Mouse (Mus musculus): ENCODE measurements around the gene Med12l.
A peak's percentile ranks its signal among the peaks of the same experiment; 100 is the strongest.

Gene Med12l

GRCm38 (mm10) chr3:59257740-59258664, 252.4 kb downstream of the Med12l start:
- peak; percentile 44 for DNase-seq

- no peak for DNase-seq
These were observed 255.1 kb downstream of the Med12l start for GRCm38 (mm10) chr3:59260745-59261144.

DNA sequence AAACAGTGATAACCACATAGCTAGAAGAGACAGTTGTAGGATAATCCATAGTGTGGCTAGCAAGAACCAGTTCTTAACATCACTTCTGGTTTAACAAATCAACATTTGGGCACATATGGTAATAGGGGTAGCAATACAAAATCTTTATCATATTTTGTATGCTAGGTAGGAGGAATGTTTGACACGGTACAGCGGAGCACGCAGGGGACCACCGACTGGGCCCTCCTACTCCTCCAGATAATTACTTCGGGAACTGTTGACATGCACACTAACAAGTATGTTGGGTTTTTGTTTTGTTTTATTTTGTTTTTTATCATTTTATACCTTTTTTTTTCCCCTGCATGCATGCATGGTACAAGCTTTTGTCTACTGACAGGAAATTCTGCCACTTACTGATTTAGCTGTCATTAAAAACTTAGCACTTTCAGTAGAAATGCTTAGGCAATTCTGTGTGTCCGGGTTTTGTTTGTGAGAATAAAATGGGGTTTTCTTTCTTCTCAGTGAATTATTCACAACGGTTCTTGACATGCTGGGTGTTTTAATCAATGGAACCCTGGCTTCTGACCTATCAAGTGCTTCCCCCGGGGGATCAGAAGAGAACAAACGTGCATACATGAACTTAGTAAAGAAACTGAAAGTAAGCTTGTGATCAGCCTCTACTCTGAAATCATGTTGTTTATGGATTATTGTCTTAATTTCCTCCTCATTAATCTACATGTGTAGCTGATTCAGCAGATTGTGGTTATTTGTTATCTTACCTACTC, 256.3 kb downstream of the Med12l start:
- no peak for DNase-seq

DNA sequence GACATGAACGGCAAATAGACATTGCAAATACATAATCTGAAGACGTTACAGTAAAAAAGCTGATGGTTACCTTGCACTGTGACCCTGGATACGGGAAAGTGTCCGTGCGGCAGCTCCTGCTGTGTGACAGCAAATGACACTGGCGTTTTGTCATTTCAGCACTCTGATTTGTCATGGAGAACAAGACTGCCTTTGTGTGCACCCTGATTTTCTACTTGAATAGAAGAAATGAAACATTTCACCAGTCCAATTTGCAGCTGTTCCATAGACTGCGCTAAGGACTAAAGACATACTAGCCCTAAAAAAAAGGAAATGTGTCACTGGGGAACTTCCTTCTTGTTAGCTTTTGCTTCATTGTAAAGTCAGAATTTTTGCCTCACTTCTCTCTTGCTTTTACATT, 257.1 kb downstream of the Med12l start, which contains the start of gene P2ry12:
TSS of gene P2ry12 (minus strand) at position 168 of the 400 bp plus-strand sequence.
- no peak for DNase-seq

- DNase-seq: no peak
These were observed 257.8 kb downstream of the Med12l start for GRCm38 (mm10) chr3:59263417-59263816.

- no peak for DNase-seq
These were observed 258.4 kb downstream of the Med12l start for GRCm38 (mm10) chr3:59263988-59264387.

GRCm38 (mm10) chr3:59270811-59271210, 265.2 kb downstream of the Med12l start:
- no peak for DNase-seq

DNA sequence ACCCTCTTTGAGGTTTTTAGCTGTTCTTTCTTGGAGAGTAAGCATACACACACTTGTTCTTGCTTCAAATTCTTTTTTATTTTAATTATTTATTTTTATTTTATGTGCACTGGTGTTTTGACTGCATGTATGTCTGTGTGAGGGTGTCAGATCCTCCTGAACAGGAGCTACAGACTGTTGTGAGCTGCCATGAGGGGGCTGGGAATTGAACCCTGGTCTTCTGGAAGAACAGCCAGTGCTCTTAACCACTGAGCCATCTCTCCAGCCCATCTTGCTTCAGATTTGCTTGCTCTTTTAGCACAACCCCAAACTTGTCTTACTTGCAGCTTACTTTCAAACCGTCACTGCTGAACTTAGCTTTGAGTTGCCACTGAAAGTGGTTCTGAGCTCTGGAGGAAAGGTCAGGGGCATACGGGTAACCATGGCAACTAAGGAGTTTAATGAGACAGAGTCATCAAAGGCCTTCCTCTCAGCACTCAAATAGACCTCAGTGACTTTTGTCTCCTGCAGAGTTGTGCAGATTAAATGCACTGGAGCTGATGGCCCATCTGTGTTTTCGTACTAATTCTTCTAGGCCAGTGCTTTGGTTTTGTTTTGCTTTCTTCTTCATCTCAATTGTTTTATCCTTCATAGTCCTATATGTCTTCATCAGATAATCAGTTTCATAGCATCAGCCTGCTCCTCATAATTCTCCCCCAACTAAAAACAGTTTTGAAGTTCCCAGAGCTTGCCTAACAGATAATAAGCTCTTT, 272.1 kb downstream of the Med12l start:
- no peak for DNase-seq

- no peak for DNase-seq
These were observed 272.6 kb downstream of the Med12l start for GRCm38 (mm10) chr3:59278254-59278533.

- DNase-seq: no peak
These were observed 273.0 kb downstream of the Med12l start for GRCm38 (mm10) chr3:59278620-59279019.

GRCm38 (mm10) chr3:59290551-59290950, 284.9 kb downstream of the Med12l start:
- no peak for DNase-seq

DNA sequence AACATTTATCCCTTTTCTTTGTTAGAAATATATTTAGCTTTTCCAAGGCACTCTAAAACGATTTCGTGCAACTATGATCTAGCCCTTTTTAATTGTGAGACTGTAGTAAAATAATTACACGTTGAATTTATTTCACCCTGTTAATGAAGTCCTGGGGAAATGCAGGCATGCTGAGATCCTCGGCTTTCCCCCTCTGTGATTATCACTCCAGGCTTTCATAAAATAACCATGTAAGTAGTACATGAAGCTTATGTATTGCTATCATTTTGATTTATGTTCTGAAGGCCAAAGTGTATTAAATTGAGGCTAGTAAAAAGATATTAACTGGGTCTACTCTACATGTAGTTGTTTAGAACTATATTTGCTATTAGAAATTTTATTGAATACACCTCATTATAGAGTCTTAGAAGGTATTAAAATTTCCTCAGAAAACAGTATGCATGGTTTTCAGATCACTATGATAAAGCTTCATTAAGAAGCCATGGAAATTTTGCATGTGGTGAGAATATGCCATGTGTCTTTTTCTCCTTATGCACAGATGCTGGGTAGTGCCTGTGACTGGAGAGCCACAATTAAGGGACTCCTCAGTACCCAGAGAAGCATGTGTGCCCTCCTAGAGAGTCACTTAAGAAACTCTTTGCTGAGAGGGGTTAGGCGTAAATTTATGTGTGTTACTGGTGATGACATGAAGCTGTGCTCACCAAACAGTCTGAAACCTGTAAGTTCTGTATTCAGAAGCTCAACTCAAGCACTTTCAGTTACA, 288.0 kb downstream of the Med12l start:
- DNase-seq: no peak

GRCm38 (mm10) chr3:59295699-59296562, 290.3 kb downstream of the Med12l start:
- no peak for DNase-seq

GRCm38 (mm10) chr3:59296563-59297130, 291.0 kb downstream of the Med12l start:
- DNase-seq: no peak

DNA sequence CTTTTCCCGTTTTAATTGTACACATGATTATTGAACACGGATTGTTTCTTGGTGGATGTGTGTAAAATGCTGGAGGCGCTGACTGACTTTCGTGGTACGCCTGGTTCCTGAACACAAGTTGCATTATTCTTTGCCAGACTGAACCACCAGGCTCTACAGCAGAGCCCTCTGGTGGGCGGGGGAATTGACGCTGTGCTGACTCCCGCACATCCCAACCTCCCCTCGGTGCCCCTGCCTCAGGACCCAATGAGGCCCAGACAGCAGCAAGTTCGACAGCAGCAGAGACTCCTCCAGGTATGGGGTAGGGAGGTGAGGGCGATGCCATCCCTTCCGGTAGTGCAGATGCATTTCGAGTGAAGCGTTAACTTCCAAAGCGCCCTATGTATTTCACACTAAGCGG, 292.0 kb downstream of the Med12l start:
- DNase-seq: no peak

DNA sequence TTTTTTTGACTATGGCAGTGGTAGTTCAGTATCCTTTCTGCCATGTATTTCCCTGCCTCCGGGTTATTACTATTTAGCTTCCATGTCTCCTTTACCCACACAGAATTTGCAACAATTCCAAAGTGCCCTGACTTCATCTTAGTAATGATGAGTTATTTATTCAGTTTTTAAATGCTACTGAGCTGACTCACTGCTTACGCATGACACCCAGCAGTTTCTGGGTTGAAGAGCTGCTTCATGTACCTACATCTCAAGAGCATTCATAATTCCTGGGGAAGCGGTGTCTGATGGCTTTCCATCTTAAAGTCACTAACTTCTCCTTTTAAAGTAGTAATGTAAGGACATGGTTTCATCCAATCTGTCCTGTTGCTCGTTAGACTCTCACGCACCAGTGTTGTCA, 299.3 kb downstream of the Med12l start:
- no peak for DNase-seq

GRCm38 (mm10) chr3:59305518-59305917, 299.9 kb downstream of the Med12l start:
- DNase-seq: no peak

GRCm38 (mm10) chr3:59312610-59313009, 307.0 kb downstream of the Med12l start:
- peak; percentile 48 for DNase-seq

DNA sequence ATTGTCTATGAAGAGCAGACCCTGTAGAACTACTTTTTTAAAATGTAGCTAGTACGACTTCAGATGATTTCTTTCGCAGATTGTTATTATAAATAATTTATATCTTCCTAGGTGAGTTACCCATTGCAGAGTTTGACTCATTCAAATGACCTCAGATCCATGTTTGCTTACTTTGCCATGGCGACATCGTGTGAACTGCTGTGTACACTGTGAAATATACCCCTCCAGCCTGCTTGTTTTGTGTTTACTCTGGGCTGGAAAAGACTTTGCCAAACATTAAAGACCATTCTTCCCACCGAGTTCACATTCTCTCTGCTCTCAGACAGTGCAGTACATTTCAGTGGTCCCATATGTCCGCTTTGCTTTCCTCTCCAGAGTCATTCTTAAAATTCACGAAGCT, 310.5 kb downstream of the Med12l start:
- DNase-seq: no peak

DNA sequence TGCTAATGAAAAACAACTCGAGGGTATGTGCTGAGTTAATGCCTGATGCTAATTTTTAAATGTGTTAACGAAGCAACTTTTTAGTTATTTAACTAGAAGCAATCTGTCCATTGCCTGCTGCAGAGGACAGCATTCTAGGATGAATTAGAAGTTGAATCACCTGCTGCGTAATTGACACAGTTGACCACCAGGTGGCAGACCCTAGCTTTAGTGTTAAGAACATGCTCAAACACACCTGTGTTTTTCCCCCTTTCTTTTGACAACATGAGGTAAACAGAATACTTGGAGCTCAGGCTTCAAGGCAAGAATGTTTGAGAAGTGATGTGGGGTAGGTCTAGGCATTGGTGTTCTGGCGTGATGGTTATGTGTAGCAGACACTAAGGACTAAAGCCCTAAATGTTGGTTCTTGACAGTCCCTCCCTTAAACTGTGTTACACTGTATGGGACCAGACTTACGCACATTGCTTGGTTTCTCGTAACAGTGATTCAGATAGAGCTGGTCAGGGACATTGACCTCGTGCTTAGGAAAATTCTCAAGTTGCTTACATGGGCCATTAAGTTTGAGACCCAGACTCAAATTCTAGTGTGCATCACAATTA, 315.8 kb downstream of the Med12l start:
- peak; percentile 38 for DNase-seq

GRCm38 (mm10) chr3:59328526-59328925, 322.9 kb downstream of the Med12l start:
- DNase-seq: no peak

All from right cerebral cortex, postnatal 25 days (tissue).